Comparison of ENCODE assay signal across 8 mouse cellular contexts in genomic region chr19:7267091-7267741, GRCm38 (mm10). TPM values are rescaled to one million over a fixed set of nuclear protein-coding genes. Genes with fewer than 3 reads are reported as not detected.
DNase-seq lines count a peak whose midpoint lies in the region; ATAC-seq and TF ChIP-seq lines count a peak whose summit lies in the region.

TSS of gene Rcor2 (plus strand) at chr19:7267325.

- no peak for TF ChIP-seq POLR2A in cortical plate, adult 2 months (IDR thresholded peaks at IDR 0.05; ENCODE audit: extremely low read depth, insufficient read depth, low read length)

- no peaks in the 10 kb centered on the region for H3K27me3 ChIP-seq in intestine, embryonic 15.5 days (replicated peaks)
- H3K27me3 ChIP-seq in limb, embryonic 13.5 days, result no peaks in the 10 kb centered on the region
- H3K27me3 ChIP-seq in midbrain, embryonic 13.5 days, result no peaks in the 10 kb centered on the region

- peak; percentile 60 to 64 for DNase-seq in layer of hippocampus, adult 2 months (ENCODE audit: low spot score in 2 of 2)
- no peak for DNase-seq in layer of hippocampus, adult 9-10 months (ENCODE audit: low spot score)
- no peak for DNase-seq in gonadal fat pad, adult 2 months (ENCODE audit: low read depth)
- peak; percentile 48 to 53 for DNase-seq in thymus, adult 18-20 months

- H3K27ac ChIP-seq in layer of hippocampus, adult 2 months, result peak within 1 kb of the TSS; percentile 93
- peak within 1 kb of the TSS; percentile 29; the same call in 1 of the 2 replicates for H3K27ac ChIP-seq in cortical plate, adult 2 months (ENCODE audit: insufficient read depth, low read length)
- peak within 1 kb of the TSS; percentile 95 for H3K27ac ChIP-seq in intestine, embryonic 15.5 days
- H3K27ac ChIP-seq in limb, embryonic 13.5 days, result peak within 1 kb of the TSS; percentile 96
- peak within 1 kb of the TSS; percentile 99 for H3K27ac ChIP-seq in midbrain, embryonic 13.5 days

- peak; percentile 37 for ATAC-seq in intestine, embryonic 15.5 days
- peak; percentile 25 for ATAC-seq in limb, embryonic 13.5 days (ENCODE audit: low FRiP score, low read depth)
- ATAC-seq in midbrain, embryonic 13.5 days, result peak; percentile 73

- TF ChIP-seq CTCF in layer of hippocampus, adult 2 months (conservative IDR thresholded peaks at IDR 0.05), result no peak
- no peak for TF ChIP-seq CTCF in cortical plate, adult 2 months (IDR thresholded peaks at IDR 0.05; ENCODE audit: extremely low read depth, insufficient read depth, low read length)

- H3K4me3 ChIP-seq in layer of hippocampus, adult 2 months, result peak within 1 kb of the TSS; percentile 71
- peak within 1 kb of the TSS; percentile 57; the same call in 1 of the 2 replicates for H3K4me3 ChIP-seq in cortical plate, adult 2 months (ENCODE audit: insufficient read depth, low read length)
- H3K4me3 ChIP-seq in intestine, embryonic 15.5 days (replicated peaks), result peak within 1 kb of the TSS; percentile 76
- peak within 1 kb of the TSS; percentile 84 for H3K4me3 ChIP-seq in limb, embryonic 13.5 days
- peak within 1 kb of the TSS; percentile 69 for H3K4me3 ChIP-seq in midbrain, embryonic 13.5 days (replicated peaks)

- peak within 1 kb of the TSS; percentile 84 for H3K9ac ChIP-seq in intestine, embryonic 15.5 days
- H3K9ac ChIP-seq in limb, embryonic 13.5 days, result peak within 1 kb of the TSS; percentile 93
- H3K9ac ChIP-seq in midbrain, embryonic 13.5 days (replicated peaks), result peak within 1 kb of the TSS; percentile 98

- no peaks in the 10 kb centered on the region; the same call in 1 of the 2 replicates for H3K4me1 ChIP-seq in cortical plate, adult 2 months (ENCODE audit: control insufficient read depth, insufficient read depth, low read length)
- H3K4me1 ChIP-seq in intestine, embryonic 15.5 days (replicated peaks), result peaks cover 53% of the 10 kb centered on the region
- H3K4me1 ChIP-seq in limb, embryonic 13.5 days, result peaks cover 58% of the 10 kb centered on the region
- peaks cover 72% of the 10 kb centered on the region for H3K4me1 ChIP-seq in midbrain, embryonic 13.5 days (replicated peaks)

- H3K9me3 ChIP-seq in intestine, embryonic 15.5 days, result no peaks in the 10 kb centered on the region
- peaks cover 4% of the 10 kb centered on the region; the same call in 1 of the 2 replicates for H3K9me3 ChIP-seq in limb, embryonic 13.5 days
- no peaks in the 10 kb centered on the region for H3K9me3 ChIP-seq in midbrain, embryonic 13.5 days

- no peaks in the 10 kb centered on the region for H3K36me3 ChIP-seq in intestine, embryonic 15.5 days
- H3K36me3 ChIP-seq in limb, embryonic 13.5 days, result peaks cover 20% of the 10 kb centered on the region
- H3K36me3 ChIP-seq in midbrain, embryonic 13.5 days, result peaks cover 20% of the 10 kb centered on the region

- peak within 1 kb of the TSS; percentile 90 for H3K4me2 ChIP-seq in intestine, embryonic 15.5 days (replicated peaks)
- peak within 1 kb of the TSS; percentile 92 for H3K4me2 ChIP-seq in limb, embryonic 13.5 days (replicated peaks)
- H3K4me2 ChIP-seq in midbrain, embryonic 13.5 days (replicated peaks), result peak within 1 kb of the TSS; percentile 86

- 4% methylated on average over 28 of the region's 28 CpGs for WGBS in intestine, embryonic 15.5 days
- 1% methylated on average over 27 of the region's 28 CpGs for WGBS in limb, embryonic 13.5 days
- under 1% methylated on average over 25 of the region's 28 CpGs for WGBS in midbrain, embryonic 13.5 days

RNA-seq across cellular contexts. Expression of gene Rcor2, which starts in this region (rescaled TPM):
- 10 to 100 TPM; 17.0 to 18.2 TPM for total RNA-seq in layer of hippocampus, adult 2 months (2021)
- polyA plus RNA-seq in cortical plate, adult 2 months (2012; rRNA removed), result 18.9 and 21.8 TPM in 2 replicates
- 11.7 and 11.8 TPM in 2 replicates for polyA plus RNA-seq in gonadal fat pad, adult 2 months (2012; rRNA removed)
- polyA plus RNA-seq in intestine, embryonic 15.5 days (2015; fragmentation: Nextera tagmentation; extraction: Ambion mirVana), result 12.1 and 12.8 TPM in 2 replicates
- 24.9 and 25.0 TPM in 2 replicates for polyA plus RNA-seq in limb, embryonic 13.5 days (2015; fragmentation: Nextera tagmentation; extraction: Ambion mirVana)
- 41.1 and 52.8 TPM in 2 replicates for polyA plus RNA-seq in midbrain, embryonic 13.5 days (2015; fragmentation: Nextera tagmentation; extraction: Ambion mirVana)

Comparison
In these comparisons a context has a peak if more than half of its experiments do, and no peak if none do; other contexts are left out.
1. DNase-seq: peak in layer of hippocampus, adult 2 months (2 of 2) and thymus, adult 18-20 months (2 of 2); none in layer of hippocampus, adult 9-10 months (single experiment) and gonadal fat pad, adult 2 months (single experiment).
2. H3K27ac ChIP-seq: peak in every context shown above with its lines; median percentile 99 in midbrain, embryonic 13.5 days; 96 in limb, embryonic 13.5 days; 95 in intestine, embryonic 15.5 days; 93 in layer of hippocampus, adult 2 months; 29 in cortical plate, adult 2 months.
3. Peak in every context shown above with its lines, with median percentiles within 50 percentile points of each other: H3K4me3 ChIP-seq, ATAC-seq, H3K4me2 ChIP-seq and H3K9ac ChIP-seq.